Mouse (Mus musculus) hindbrain, embryonic 12.5 days (tissue): Measurements from ENCODE around the gene Als2cr12. TPM values are rescaled to one million over a fixed set of nuclear protein-coding genes. Genes with fewer than 3 reads are reported as not detected.
"Not testable (repeated sequence)": the region's sequence is repeated elsewhere in the genome, so short reads cannot be mapped to it uniquely, and the experiment has no call there.

Experiments used
- ATAC-seq: fragments of 200-750 bp; cut with Nextera tagmentation; 2 replicates; pipeline ENCODE4 v1.8.0; 2017; ENCODE audit warnings: moderate TSS enrichment; ENCODE audit not compliant: low FRiP score
- H3K27ac ChIP-seq: fragments of 300-500 bp; sonication (generic); 2 replicates; pipeline ENCODE4 v1.5.1; 2016; ENCODE audit warnings: mild to moderate bottlenecking
- H3K27me3 ChIP-seq: fragments of 300-500 bp; sonication (generic); 2 replicates; pipeline ENCODE4 v1.6.1; 2016; ENCODE audit warnings: mild to moderate bottlenecking
- H3K36me3 ChIP-seq: fragments of 300-500 bp; sonication (generic); 2 replicates; pipeline ENCODE4 v1.6.1; 2016; ENCODE audit warnings: mild to moderate bottlenecking
- H3K4me1 ChIP-seq: fragments of 300-500 bp; sonication (generic); 2 replicates; pipeline ENCODE4 v1.6.1; 2016
- H3K4me2 ChIP-seq: fragments of 300-500 bp; sonication (generic); replicated peaks from 2 replicates; pipeline ENCODE4 v1.6.1; 2016; ENCODE audit warnings: mild to moderate bottlenecking
- H3K4me3 ChIP-seq: fragments of 300-500 bp; sonication (generic); 2 replicates; pipeline ENCODE4 v1.5.1; 2016; ENCODE audit warnings: mild to moderate bottlenecking
- H3K9ac ChIP-seq: fragments of 300-500 bp; sonication (generic); 2 replicates; pipeline ENCODE4 v1.6.1; 2016; ENCODE audit warnings: mild to moderate bottlenecking, moderate library complexity
- H3K9me3 ChIP-seq: fragments of 300-500 bp; sonication (generic); replicated peaks from 2 replicates; pipeline ENCODE4 v1.6.1; 2016; ENCODE audit warnings: mild to moderate bottlenecking
- WGBS: fragments of 180-500 bp; shearing (Covaris S2); methylation state at CpG from one replicate; pipeline ENCODE4 v1.1.7; 2016; 5-methylcytosine and 5-hydroxymethylcytosine counted together
- polyA plus RNA-seq: library from polyadenylated mRNA; unstranded; fragments of >200 nt; fragmentation: Nextera tagmentation; extraction: Ambion mirVana; gene quantifications from 2 replicates; pipeline ENCODE4 v1.2.1, GENCODE M21; 2016

The Als2cr12 gene
- polyA plus RNA-seq, 1 experiment from 2014 or later: not detected

- WGBS: 83% methylated on average over 5 of the region's 5 CpGs
- H3K4me2 ChIP-seq: no peak overlapping the region
- no peaks in the 10 kb centered on the region for H3K27me3 ChIP-seq
- no peak for ATAC-seq
- no peak overlapping the region for H3K9ac ChIP-seq
- no peak overlapping the region for H3K27ac ChIP-seq
- H3K4me1 ChIP-seq: no peaks in the 10 kb centered on the region
- H3K36me3 ChIP-seq: no peaks in the 10 kb centered on the region
- no peaks in the 10 kb centered on the region for H3K9me3 ChIP-seq
- no peak overlapping the region for H3K4me3 ChIP-seq
These were observed 27.6 kb downstream of the Als2cr12 start for GRCm38 (mm10) chr1:58668191-58668590.

GRCm38 (mm10) chr1:58663365-58663764 lies 32.4 kb downstream of the Als2cr12 start:
- not testable (repeated sequence) for H3K27ac ChIP-seq, H3K4me3 ChIP-seq, H3K9me3 ChIP-seq, H3K9ac ChIP-seq, H3K36me3 ChIP-seq, H3K4me2 ChIP-seq, H3K27me3 ChIP-seq, ATAC-seq, H3K4me1 ChIP-seq
- WGBS: 91% methylated on average over 3 of the region's 3 CpGs

- not testable (repeated sequence) for H3K4me1 ChIP-seq, H3K27me3 ChIP-seq, H3K9ac ChIP-seq, H3K4me3 ChIP-seq, H3K27ac ChIP-seq, H3K36me3 ChIP-seq, H3K9me3 ChIP-seq, ATAC-seq, H3K4me2 ChIP-seq
- WGBS: 93% methylated on average over 5 of the region's 5 CpGs
These were observed 33.1 kb downstream of the Als2cr12 start for GRCm38 (mm10) chr1:58662671-58663070.

GRCm38 (mm10) chr1:58652480-58653403 lies 43.0 kb downstream of the Als2cr12 start:
- WGBS: 3% methylated on average over 37 of the region's 37 CpGs

GRCm38 (mm10) chr1:58651571-58652456 lies 44.0 kb downstream of the Als2cr12 start:
- H3K4me2 ChIP-seq: peak overlapping the region; percentile 79
- not testable (repeated sequence) for H3K9ac ChIP-seq, H3K36me3 ChIP-seq, H3K27me3 ChIP-seq, H3K27ac ChIP-seq, H3K4me1 ChIP-seq, H3K9me3 ChIP-seq, ATAC-seq
- WGBS: 86% methylated on average over 17 of the region's 17 CpGs
- H3K4me3 ChIP-seq: peak overlapping the region; percentile 55; the same call in 1 of the 2 replicates

More at GRCm38 (mm10) chr1:58652480-58653403, 43.0 kb downstream of the Als2cr12 start:
- no peak overlapping the region for H3K27ac ChIP-seq
- H3K4me1 ChIP-seq: no peaks in the 10 kb centered on the region
- H3K36me3 ChIP-seq: no peaks in the 10 kb centered on the region
- ATAC-seq: peak; percentile 75
- H3K4me3 ChIP-seq: peak overlapping the region; percentile 55
- H3K27me3 ChIP-seq: 0 out of 2 replicates have a peak, but pooled peaks cover 3% of the 10 kb centered on the region
- H3K9ac ChIP-seq: peak overlapping the region; percentile 67
- H3K4me2 ChIP-seq: peak overlapping the region; percentile 79
- H3K9me3 ChIP-seq: no peaks in the 10 kb centered on the region

- not testable (repeated sequence) for H3K27ac ChIP-seq, H3K4me1 ChIP-seq, H3K4me2 ChIP-seq, H3K9ac ChIP-seq, H3K9me3 ChIP-seq, H3K36me3 ChIP-seq, H3K27me3 ChIP-seq, H3K4me3 ChIP-seq, ATAC-seq
- WGBS: 64% methylated on average over 2 of the region's 2 CpGs
These were observed 66.9 kb downstream of the Als2cr12 start for GRCm38 (mm10) chr1:58628847-58629246.

- Histone ChIP-seq H3K9ac (no peak overlapping the region), H3K27me3 (no peaks in the 10 kb centered on the region), H3K36me3 (no peaks in the 10 kb centered on the region), H3K4me3 (no peak overlapping the region), H3K4me1 (no peaks in the 10 kb centered on the region), H3K4me2 (no peak overlapping the region), H3K27ac (no peak overlapping the region), H3K9me3 (no peaks in the 10 kb centered on the region)
- 69% methylated on average over 7 of the region's 7 CpGs for WGBS
- no peak for ATAC-seq
These were observed 73.6 kb downstream of the Als2cr12 start for GRCm38 (mm10) chr1:58621996-58622748.

GRCm38 (mm10) chr1:58621251-58621650 lies 74.5 kb downstream of the Als2cr12 start:
- no peak overlapping the region for H3K9ac ChIP-seq

GRCm38 (mm10) chr1:58618766-58619165 lies 77.0 kb downstream of the Als2cr12 start:
- WGBS: 86% methylated on average over 2 of the region's 2 CpGs
- no peak for ATAC-seq

More at GRCm38 (mm10) chr1:58621251-58621650, 74.5 kb downstream of the Als2cr12 start:
- no peaks in the 10 kb centered on the region for H3K36me3 ChIP-seq
- H3K9me3 ChIP-seq: no peaks in the 10 kb centered on the region
- H3K4me2 ChIP-seq: no peak overlapping the region
- H3K4me1 ChIP-seq: no peaks in the 10 kb centered on the region
- 85% methylated on average over 3 of the region's 3 CpGs for whole genome bisulfite sequencing
- ATAC-seq: no peak
- no peaks in the 10 kb centered on the region for H3K27me3 ChIP-seq
- H3K4me3 ChIP-seq: no peak overlapping the region
- H3K27ac ChIP-seq: no peak overlapping the region

GRCm38 (mm10) chr1:58617978-58618668 lies 77.7 kb downstream of the Als2cr12 start:
- Histone ChIP-seq H3K4me1 (no peaks in the 10 kb centered on the region), H3K4me3 (no peak overlapping the region), H3K27me3 (no peaks in the 10 kb centered on the region), H3K9me3 (no peaks in the 10 kb centered on the region), H3K27ac (no peak overlapping the region), H3K9ac (no peak overlapping the region), H3K4me2 (no peak overlapping the region), H3K36me3 (no peaks in the 10 kb centered on the region)
- no peak for ATAC-seq
- WGBS: 77% methylated on average over 6 of the region's 6 CpGs

More at GRCm38 (mm10) chr1:58618766-58619165, 77.0 kb downstream of the Als2cr12 start:
- no peaks in the 10 kb centered on the region for H3K9me3 ChIP-seq
- no peaks in the 10 kb centered on the region for H3K36me3 ChIP-seq
- H3K4me3 ChIP-seq: no peak overlapping the region
- no peak overlapping the region for H3K4me2 ChIP-seq
- H3K9ac ChIP-seq: no peak overlapping the region
- no peak overlapping the region for H3K27ac ChIP-seq
- no peaks in the 10 kb centered on the region for H3K27me3 ChIP-seq
- no peaks in the 10 kb centered on the region for H3K4me1 ChIP-seq

- ATAC-seq: no peak
- no peak overlapping the region for H3K9ac ChIP-seq
- H3K27ac ChIP-seq: no peak overlapping the region
- no peak overlapping the region for H3K4me2 ChIP-seq
- H3K36me3 ChIP-seq: no peaks in the 10 kb centered on the region
- no peaks in the 10 kb centered on the region for H3K4me1 ChIP-seq
- no peak overlapping the region for H3K4me3 ChIP-seq
- no peaks in the 10 kb centered on the region for H3K27me3 ChIP-seq
- no peaks in the 10 kb centered on the region for H3K9me3 ChIP-seq
- 55% methylated on average over 5 of the region's 5 CpGs for WGBS
These were observed 78.7 kb downstream of the Als2cr12 start for GRCm38 (mm10) chr1:58617076-58617475.
